Mouse (Mus musculus) stomach, postnatal 0 days (tissue): ENCODE data around the gene Tmem174.

Experiments
- CTCF ChIP-seq: IDR thresholded peaks from 2 replicates; pipeline ENCODE4 v1.5.1; 2016; ENCODE audit warnings: antibody characterized with exemption, low read depth, mild to moderate bottlenecking, moderate library complexity
- EP300 ChIP-seq: optimal IDR thresholded peaks from 2 replicates; pipeline ENCODE3; 2016; ENCODE audit warnings: antibody characterized with exemption

DNA sequence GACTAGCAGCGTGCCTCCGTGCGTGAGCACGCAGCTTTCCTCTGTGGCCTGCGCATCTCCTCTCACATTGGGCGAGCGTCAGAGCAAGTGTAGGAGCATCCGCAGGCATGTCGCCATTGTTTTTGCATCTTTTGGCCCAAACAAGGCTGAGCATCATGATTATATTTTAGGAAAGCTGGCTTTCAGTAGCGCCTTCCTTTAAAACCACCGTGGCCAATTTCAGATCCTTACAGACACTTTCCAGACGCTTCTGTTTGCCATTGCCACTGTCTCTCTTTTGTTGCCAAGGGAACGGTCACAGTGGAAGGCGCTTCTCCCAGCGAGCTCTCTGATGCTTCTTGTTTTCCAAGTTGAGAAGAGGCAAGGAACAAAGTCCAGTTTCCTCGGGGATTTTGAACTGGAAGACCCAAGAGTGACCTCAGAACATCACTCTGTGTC is 18.8 kb upstream of the Tmem174 start:
- TF ChIP-seq EP300: no peak
- no peak for TF ChIP-seq CTCF
